ENCODE assay signal across 11 mouse cellular contexts in the genomic region with DNA sequence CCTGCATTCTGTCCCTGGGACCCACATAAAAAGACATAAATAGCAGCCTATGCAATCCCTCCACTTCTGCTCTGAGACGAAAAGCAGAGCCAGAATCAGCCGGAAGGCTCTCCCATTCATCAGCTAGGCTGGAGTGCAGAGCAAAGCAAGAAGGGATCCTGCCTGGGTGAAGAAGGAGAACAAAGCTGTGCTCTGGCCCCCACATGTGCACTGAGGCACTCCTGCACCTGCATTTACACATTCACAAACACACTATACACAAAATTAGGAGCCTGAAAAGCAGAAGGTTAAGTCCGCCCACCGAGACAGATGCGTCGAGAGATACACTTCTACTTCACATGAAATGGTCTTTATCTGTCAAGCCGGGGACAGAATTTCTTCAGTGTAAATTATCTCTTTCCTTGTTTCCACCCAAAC. TPM values are rescaled to one million over a fixed set of nuclear protein-coding genes. Genes with fewer than 3 reads are reported as not detected.
DNase-seq lines count a peak whose midpoint lies in the region; ATAC-seq and TF ChIP-seq lines count a peak whose summit lies in the region.
"Had no signal": no experiment of that assay in that cellular context is flagged by ENCODE, and none has a peak within 500 bp of the region (broad histone marks: within the 10 kb centered on the region; RNA-seq: fewer than 3 reads in every experiment).

No protein-coding gene starts in this region.

- H3K4me3 ChIP-seq in heart, postnatal 0 days (ENCODE audit: low read depth, low read length) = peak overlapping the region; percentile 17; the same call in 1 of the 2 replicates
- H3K4me3 ChIP-seq: midbrain, embryonic 12.5 days had no signal

- no peaks in the 10 kb centered on the region for H3K36me3 ChIP-seq in heart, postnatal 0 days (replicated peaks; ENCODE audit: control insufficient read depth, insufficient read depth, low read length)
- H3K36me3 ChIP-seq: midbrain, embryonic 12.5 days had no signal

- H3K27me3 ChIP-seq in heart, postnatal 0 days (ENCODE audit: control insufficient read depth, insufficient read depth, low read length) = no peaks in the 10 kb centered on the region

- H3K9ac ChIP-seq in heart, postnatal 0 days (replicated peaks; ENCODE audit: low read depth, low read length) = peak overlapping the region; percentile 31; the same call in 1 of the 2 replicates
- H3K9ac ChIP-seq: midbrain, embryonic 12.5 days had no signal

- H3K9me3 ChIP-seq in heart, postnatal 0 days (replicated peaks; ENCODE audit: control insufficient read depth, low read length) = no peaks in the 10 kb centered on the region
- H3K9me3 ChIP-seq: midbrain, embryonic 12.5 days had no signal

- intact Hi-C loops in left cerebral cortex, postnatal 25 days (cut with DNase I) = loop anchor here (5.0 kb wide), 1 partner anchor 72 kb away; no protein-coding TSS in a partner anchor
- intact Hi-C loops in left cerebral cortex, postnatal 4 days (cut with DNase I) = no loop called here

- no peak for TF ChIP-seq EP300 in heart, postnatal 0 days (IDR thresholded peaks at IDR 0.05; ENCODE audit: low read depth)

- peak; percentile 37 to 59 for DNase-seq in left cerebral cortex, postnatal 25 days (ENCODE audit: low spot score in 2 of 2)
- DNase-seq in left cerebral cortex, postnatal 4 days = no peak
- peak; percentile 71 for DNase-seq in heart, postnatal 0 days (ENCODE audit: low spot score)
- DNase-seq in spleen, postnatal 4 days (ENCODE audit: low spot score in 2 of 2) = peak; percentile 50 to 68
- DNase-seq in cerebellum, adult 11 months = no peak
- no peak for DNase-seq in ovary, postnatal 10 days (ENCODE audit: low spot score)

- ATAC-seq in common myeloid progenitor, adult 5-6 weeks (replicated peaks; ENCODE audit: low read depth, poor library complexity, severe bottlenecking) = peak; percentile 24; the same call in 1 of the 2 replicates
- ATAC-seq in heart, postnatal 0 days (ENCODE audit: insufficient read depth, low read depth) = peak; percentile 53
- ATAC-seq: Patski had no signal

- WGBS in heart, postnatal 0 days = 29% methylated on average over 7 of the region's 7 CpGs

- peak overlapping the region; percentile 91 for H3K27ac ChIP-seq in heart, postnatal 0 days (ENCODE audit: low read depth)
- H3K27ac ChIP-seq: midbrain, embryonic 12.5 days had no signal

- TF ChIP-seq CTCF in heart, postnatal 0 days (IDR thresholded peaks at IDR 0.05; ENCODE audit: low read depth) = no peak

- H3K4me2 ChIP-seq in heart, postnatal 0 days (ENCODE audit: low read depth, low read length) = peak overlapping the region; percentile 48
- H3K4me2 ChIP-seq: midbrain, embryonic 12.5 days had no signal

- peaks cover 9% of the 10 kb centered on the region for H3K4me1 ChIP-seq in heart, postnatal 0 days (ENCODE audit: control insufficient read depth, insufficient read depth)
- H3K4me1 ChIP-seq: midbrain, embryonic 12.5 days had no signal

RNA-seq across cellular contexts. Expression of a gene that starts 1.0 kb away (rescaled TPM):
- total RNA-seq in left cerebral cortex, postnatal 25 days (2021) = 10 to 100 TPM; 71.4 to 78.3 TPM
- total RNA-seq in left cerebral cortex, postnatal 4 days (2021) = 10 to 100 TPM; 69.0 to 75.8 TPM
- total RNA-seq in common myeloid progenitor, adult 5-6 weeks (2017) = 7.9 and 15.4 TPM in 2 replicates
- total RNA-seq in heart, postnatal 0 days (2014; rRNA removed; ENCODE audit: low replicate concordance) = 55.9 and 66.6 TPM in 2 replicates
- polyA plus RNA-seq in heart, postnatal 0 days (2015; fragmentation: Nextera tagmentation; extraction: Ambion mirVana) = 35.8 and 38.4 TPM in 2 replicates

RNA-seq across cellular contexts. Expression of a gene that starts 26.4 kb away (rescaled TPM):
- 10 to 100 TPM; 60.7 to 67.6 TPM for total RNA-seq in left cerebral cortex, postnatal 25 days (2021)
- total RNA-seq in left cerebral cortex, postnatal 4 days (2021) = 100 to 1,000 TPM; 147 to 148 TPM
- total RNA-seq in common myeloid progenitor, adult 5-6 weeks (2017) = 363 and 432 TPM in 2 replicates
- 201 and 233 TPM in 2 replicates for total RNA-seq in heart, postnatal 0 days (2014; rRNA removed; ENCODE audit: low replicate concordance)
- polyA plus RNA-seq in heart, postnatal 0 days (2015; fragmentation: Nextera tagmentation; extraction: Ambion mirVana) = 22.1 and 26.8 TPM in 2 replicates

RNA-seq across cellular contexts. Expression of a gene that starts 44.0 kb away (rescaled TPM):
- not detected for total RNA-seq in left cerebral cortex, postnatal 25 days (2021)
- total RNA-seq in left cerebral cortex, postnatal 4 days (2021) = not detected
- not detected in 2 replicates for total RNA-seq in common myeloid progenitor, adult 5-6 weeks (2017)
- total RNA-seq in heart, postnatal 0 days (2014; rRNA removed; ENCODE audit: low replicate concordance) = not detected in 2 replicates
- polyA plus RNA-seq in heart, postnatal 0 days (2015; fragmentation: Nextera tagmentation; extraction: Ambion mirVana) = not detected in 2 replicates
- total RNA-seq: hematopoietic stem cell, adult 5-6 weeks; layer of hippocampus, postnatal 25 days had no signal
- polyA plus RNA-seq: Patski had no signal

Comparison
In these comparisons a context has a peak if more than half of its experiments do, and no peak if none do; other contexts are left out.
1. DNase-seq: peak in left cerebral cortex, postnatal 25 days (2 of 2), heart, postnatal 0 days (single experiment) and spleen, postnatal 4 days (2 of 2); none in left cerebral cortex, postnatal 4 days (single experiment), cerebellum, adult 11 months (single experiment) and ovary, postnatal 10 days (single experiment).